Mouse (Mus musculus): ENCODE data around the gene Stpg3. TPM values are rescaled to one million over a fixed set of nuclear protein-coding genes. Genes with fewer than 3 reads are reported as not detected.

Stpg3 gene
- total RNA-seq, 2 experiments from 2014 or later = not detected

DNA sequence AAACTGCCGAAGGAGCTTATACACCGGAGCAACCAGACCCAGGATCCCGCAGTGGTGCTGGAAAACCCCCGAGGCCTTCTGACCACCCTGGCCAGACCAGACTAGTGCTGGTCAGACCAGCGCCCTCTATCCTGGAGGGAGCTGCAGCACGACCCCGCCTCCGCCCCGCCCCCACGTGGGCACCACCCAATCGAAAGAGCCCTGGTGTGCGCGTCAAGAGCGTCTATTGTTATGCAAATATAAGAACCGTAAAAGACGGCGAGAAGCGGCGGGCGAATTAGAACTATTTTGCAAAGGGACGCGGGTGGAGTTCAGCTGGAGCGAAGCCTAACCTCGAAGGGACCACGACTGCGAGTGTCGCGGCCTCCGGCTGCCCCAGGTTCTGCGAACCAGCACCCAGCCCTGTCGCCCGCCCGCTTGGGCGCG, 33.9 kb downstream of the Stpg3 start, which contains the start of gene Nrarp:
Gene Nrarp, plus strand, starts transcription at position 281 of the 426 bp plus-strand sequence.
- peak; percentile 86 for DNase-seq (ENCODE audit: low spot score)

DNA sequence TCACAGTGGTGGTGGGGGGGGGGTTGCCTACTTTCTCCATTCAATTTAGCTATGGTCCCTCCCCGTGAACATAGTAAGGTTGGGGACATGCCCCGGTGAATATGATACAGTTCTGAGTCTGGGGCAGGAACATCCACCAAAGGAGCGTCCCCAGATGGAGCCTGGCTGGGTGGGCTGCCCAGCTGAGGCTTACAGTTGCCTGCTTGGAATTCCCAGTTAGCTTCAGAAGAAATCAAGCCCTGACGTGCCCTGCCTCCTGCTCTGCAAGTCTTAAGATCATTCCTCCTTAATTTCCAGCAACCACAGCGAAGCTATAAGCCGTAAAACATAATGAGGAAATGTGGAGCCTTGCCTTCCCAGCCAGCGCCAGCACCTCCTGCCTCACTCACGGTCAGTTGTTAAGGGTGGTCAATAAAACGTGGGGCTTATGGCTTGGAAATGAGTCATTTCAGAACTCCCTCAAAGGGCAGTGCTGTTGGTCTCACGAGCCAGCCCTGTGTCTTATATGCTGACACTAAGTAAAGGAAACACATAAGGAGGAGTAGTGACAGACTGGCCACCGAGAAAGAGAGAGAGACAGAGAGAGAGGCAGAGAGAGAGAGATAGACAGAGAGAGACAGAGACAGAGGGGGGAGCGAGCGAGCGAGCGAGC, 34.7 kb downstream of the Stpg3 start:
- no peak for DNase-seq (ENCODE audit: low spot score)

DNA sequence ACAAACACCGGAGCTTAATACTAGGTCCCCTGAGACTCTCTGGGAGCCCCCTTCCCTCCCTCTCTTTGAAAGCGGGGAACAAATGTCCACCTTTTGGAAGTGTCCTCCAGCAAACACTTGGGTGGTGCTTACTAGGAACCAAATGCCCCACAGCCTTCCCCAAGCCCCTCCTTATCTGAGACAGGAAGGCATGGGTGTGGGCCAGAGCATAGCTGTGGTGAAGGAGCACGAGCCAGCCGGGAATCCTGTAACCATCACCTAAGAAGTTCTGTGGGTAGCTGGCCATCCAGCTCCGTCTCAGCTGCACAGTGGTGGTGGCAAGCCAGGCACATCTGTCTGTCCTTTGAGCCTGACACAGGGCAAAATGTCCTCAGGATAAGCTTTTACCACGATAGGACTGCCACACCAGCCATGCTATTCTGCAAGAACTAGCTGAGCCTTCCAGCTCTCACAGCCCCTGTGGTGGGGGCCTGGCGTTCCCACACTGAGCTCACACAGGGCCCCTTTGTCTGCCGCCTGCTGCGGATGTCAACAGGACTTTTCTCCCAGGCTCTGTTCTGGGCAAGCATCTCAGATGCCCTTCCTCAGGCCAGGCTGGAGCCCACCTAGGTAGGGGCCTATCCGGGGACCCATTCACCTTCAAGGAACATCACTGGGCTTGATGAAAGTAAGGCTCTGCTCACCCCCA, 36.0 kb downstream of the Stpg3 start:
- no peak for DNase-seq (ENCODE audit: low spot score)

DNA sequence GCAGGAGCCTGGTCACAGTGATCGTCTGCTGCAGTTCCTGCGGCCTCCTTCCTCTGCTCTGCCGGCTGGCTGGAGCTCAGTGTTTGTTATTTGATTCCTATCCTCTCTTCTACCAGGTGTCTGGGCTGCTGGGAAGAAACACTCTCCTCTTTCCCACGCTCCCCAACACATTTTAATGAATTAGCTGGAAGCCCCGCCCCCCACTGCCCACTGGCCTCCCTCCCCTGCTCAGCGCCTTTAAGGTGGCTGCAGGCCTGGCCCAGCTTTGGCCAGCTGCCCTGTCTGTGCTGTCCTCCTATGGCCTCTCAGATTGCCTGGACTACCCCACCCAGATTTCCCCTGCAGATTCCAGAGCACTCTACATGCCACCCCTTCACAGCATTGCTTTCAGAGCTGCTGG, 36.8 kb downstream of the Stpg3 start:
- DNase-seq (ENCODE audit: low spot score) = no peak

DNA sequence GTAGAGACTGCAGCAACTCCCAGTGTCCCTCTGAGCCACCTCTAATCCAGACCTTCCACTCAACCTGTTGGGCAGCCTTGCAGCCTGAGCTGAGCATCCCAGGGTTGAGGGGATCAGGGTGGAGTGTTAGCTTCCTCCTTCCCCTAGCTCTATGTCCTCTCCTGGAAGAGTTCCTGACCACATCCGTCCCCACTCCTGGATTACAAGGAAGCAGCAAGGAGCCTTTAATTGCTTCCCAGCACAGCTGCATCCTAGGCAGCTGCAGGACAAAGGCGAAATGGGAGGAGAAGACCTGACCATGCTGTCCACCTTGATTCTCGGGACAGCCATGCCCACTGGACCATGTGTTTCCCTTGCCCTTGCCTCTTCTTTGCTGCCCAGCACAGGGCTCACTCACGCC, 37.4 kb downstream of the Stpg3 start:
- DNase-seq (ENCODE audit: low spot score) = no peak

DNA sequence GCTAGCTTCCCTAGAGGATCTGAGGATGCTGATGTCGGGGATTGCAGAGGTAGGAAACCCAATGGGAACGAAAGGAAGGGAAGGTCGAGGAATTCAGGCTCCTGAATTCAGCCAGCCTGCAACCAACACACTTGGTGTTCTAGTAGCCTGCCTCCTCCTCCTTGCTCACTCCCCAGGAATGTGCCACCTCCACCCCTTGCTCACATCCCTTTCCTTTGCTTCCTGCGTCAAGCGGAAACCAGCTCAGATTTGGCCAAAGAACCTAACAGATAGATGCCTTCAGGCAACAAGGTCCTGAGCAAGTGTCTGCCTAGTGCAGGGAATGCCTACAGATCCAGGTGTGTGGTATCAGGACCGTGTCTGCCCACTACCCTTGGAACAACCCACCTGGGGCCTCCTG, 37.9 kb downstream of the Stpg3 start:
- no peak for DNase-seq (ENCODE audit: low spot score)

DNA sequence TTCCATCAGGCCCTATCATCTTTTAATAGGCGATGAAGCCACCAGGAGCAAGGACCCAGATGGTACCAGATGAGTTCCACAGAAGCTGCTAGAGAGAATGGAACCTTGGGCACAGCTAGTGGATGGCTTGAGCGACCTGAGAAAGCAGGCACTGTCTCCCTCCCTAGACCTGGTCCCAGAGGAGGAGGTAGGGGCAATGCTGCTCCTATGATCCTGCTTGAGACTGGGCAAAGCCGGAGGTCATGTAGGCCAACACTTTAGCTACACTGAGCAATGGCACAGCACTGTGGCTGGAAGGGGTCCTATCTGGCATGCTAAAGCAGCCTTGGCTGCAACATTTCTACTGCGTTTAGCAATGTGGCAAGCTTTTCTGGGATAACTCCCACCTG, 38.8 kb downstream of the Stpg3 start:
- DNase-seq (ENCODE audit: low spot score) = no peak

DNA sequence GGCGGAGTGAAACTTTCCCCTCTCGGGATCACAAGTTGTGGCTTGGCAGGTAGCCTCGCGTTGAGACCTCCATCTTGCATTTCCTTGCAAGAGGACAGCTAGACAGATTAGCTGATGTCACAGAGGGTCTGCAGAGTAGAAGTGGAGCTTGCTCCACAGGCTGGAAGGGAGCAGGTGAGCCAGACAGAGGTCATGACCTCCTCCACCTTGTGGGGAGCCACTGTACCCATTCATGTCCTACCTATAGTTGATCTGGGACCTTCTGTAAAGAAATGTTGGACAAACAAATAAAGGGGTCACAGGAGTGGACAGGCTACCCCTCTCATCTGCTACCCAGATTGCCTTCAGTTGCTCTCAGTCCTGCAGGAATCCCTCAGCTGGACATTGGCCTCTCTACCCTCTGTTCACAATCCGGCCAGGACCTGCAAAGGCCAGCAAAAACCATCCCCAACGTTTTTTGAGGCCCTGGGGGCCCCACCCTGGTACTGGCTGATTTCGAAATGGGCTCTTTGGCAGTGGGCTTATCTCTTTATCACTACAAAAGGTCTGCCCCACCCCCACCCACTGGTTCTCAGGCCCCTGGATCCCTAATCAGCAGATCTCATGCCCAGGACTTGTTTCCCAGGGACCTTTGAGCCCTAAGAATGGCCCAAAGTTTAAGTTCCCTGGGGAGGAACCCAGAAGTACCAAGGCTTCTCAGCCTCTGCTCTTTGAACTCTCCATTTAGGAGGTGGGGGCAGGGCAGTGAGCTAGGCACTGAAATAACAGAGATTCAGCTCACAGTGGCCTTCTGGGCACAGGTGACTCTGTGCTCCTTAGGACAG, 39.4 kb downstream of the Stpg3 start:
- DNase-seq (ENCODE audit: low spot score) = no peak

DNA sequence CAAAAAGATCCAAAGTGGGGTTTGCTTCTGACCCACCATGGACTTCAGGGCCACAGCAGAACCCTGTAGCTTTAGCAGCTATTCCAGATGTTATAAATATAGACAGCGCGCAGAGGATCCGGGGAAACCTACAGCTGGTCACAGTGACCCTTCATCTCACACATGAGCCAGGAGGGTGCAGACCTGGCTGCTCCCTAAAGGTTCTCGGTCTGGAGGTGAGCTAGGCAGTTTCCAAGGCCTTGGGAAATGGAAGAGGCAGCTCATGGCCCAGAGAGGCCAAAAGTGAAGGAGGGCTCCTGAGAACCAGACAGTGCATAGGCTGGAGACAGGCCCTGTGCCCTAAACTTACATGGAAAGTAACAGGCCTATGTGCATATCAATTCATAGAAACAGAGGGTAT, 40.6 kb downstream of the Stpg3 start:
- no peak for DNase-seq (ENCODE audit: low spot score)

DNA sequence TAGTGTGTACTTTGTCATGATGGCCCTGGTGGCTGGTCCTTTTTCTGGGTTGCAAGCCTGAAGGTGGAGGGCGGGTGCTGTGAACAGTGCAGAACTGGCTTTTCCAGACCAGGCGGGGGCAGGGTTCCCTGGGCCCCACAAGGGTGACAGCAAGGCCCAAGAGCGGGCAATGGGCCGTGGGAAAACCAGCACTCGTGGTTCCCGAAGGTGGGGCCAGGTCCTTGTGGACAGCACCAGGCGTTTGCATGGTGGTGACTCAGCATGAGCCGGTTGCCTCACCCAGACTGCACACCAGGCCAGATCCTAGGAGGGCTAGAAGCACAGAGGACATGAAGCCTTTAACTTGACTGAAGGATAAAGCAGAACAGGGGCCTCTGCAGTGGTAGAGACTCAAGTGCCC, 41.8 kb downstream of the Stpg3 start:
- DNase-seq (ENCODE audit: low spot score) = no peak

DNA sequence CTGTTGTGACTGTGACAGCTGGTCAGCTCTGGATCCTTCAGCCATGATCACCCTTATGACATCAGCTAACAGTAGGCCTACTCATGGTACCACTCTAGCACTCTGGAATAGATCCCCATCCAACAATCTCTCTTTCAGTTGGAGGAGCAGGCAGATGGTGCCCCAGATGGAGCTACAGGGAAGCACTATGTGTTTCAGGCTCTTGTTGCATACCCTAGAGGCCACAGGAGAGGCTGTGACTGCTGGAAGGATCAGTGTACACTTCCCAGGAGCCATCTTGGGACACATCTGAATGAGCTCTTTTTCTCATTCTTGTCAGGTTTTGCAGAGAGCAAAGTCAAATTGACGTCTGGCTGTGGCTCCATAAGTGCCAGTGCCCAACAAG, 42.7 kb downstream of the Stpg3 start:
- DNase-seq (ENCODE audit: low spot score) = no peak

DNA sequence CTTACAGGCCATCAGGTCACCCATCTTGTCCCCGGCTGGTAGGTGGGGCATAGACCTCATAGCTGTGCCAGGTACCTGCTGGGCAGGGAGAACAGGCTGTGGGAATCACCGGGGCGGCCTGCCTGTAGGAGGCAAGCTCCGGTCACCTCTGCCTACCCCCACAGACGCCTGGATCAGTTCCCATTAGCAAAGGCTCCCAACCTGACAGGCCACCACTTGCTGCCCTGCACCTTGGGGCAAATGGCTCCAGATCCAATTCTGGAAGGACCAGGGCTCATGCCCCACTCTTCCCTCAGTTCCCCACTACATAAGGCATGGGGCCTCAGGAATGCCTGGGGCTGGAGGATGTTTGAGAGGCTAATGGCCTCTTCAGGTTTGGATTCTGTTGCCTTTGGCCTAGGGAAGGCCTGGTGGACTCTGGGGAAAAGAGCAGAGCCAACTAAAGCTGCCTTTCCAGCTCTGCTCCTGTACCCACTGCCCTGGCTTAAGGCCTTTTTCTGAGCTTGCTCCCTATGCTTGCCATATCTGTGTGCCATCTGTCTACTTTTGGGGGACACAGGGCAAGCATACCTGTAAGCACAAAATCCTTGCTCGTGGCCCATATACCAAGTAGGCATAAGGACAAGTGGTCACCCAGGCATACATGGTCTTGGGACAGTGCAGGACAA, 43.2 kb downstream of the Stpg3 start:
- no peak for DNase-seq (ENCODE audit: low spot score)

DNA sequence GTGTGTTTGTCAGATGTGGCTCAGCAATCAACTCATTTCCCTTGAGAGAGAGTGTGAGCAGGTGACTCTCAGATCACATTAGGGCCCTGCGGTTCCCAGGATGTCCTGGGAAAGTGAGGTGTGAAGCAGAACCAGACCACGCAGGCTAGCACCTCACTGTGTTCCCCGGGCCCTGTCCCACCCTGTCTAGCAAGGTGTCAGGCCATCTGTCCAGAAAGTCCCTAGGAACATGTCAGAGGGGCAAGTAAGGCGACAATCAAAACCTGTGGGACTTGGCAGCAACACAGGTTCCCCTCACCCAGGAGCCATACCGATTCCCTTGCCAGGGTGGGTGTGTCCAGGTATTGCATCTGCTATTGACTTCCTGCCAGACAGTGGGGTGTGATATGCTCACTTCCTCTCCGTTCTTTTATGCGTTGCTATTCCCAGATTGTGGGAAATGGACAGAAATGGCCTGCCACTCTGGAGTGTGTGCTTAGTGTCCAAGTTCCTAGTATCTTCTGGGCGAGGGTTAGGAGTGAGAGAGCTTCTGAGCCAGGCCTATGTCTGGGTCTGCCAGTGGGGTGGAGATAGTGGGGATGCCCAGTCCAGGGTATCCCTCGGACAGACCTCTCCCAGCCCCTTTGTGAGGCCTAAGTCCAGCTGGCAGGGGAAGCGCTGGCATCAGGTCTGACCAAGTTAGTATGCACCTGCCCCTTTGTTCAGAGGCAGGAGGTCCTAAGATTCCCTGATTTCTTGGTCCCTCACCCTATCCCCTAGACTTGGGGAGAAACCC, 43.9 kb downstream of the Stpg3 start:
- no peak for DNase-seq (ENCODE audit: low spot score)

DNA sequence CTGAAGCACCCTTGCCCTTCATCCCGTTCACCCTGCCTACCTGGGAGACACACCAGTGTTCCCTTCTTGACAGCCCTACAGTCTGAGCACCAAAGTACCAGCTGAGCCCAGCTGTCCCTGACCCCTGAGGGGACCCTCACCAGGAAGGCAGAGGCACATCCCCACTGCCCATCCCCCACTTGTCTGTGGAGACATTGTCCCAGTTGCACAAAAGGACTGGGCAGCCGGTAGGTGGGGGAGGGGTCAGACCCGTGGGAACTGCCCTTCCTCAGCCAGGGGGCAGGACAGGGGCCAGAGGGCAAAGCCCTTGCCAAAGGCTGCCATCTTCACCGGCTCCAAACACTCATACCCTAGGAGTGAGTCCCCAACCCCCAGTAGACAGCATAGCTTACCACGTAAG, 44.7 kb downstream of the Stpg3 start:
- no peak for DNase-seq (ENCODE audit: low spot score)

DNA sequence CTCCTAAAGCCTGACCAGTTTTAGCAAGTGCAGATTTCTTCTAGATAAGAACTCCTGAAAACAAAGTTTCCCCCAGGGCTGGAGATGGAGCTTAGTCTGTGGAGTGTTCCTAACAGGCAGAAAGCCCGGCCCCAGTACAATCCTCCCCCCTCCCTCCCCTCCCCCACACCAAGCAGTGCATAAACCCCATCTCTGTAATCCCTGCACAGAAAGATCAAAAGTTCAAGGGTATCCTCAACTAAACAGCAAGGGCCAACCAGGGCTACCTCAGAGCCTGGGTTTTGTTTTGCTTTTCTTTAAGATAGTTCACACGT, 45.8 kb downstream of the Stpg3 start:
- no peak for DNase-seq (ENCODE audit: low spot score)

DNA sequence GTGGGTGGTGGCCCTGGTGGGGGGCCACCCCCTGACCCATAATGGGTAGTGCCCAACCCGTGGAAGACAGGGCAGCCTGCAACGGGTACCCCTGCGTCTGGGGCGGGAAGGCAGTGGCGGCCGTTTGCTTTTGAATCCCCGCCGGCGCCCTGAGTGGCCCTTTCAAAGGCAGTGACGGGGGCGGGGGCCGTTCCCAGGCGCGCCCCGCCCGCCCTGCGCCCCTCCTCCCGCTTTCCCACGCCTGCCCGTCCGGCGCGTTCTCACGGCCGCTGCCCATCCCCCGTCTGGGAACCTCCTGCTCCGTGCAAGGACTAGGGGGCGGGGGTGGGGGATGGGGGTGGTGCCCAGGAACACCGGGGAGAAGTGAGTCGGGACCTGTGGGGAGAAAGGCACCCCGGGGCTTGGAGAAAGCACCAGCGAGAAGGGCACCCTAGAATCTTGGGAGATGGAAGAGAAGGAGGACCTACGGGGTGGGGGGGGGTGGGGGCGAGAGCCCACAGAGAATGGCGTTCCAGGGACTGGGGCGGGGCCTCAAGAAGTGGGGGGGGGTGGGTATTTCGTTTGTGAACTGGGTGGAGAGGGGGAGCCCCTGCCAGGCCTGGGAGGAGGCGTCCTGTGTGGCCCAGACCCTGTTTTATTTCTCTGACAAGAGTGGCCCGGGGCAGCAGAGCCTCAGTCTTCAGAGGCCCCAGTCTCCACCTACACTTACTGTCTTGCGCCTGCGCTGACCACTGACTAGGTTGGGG, 46.3 kb downstream of the Stpg3 start:
- no peak for DNase-seq (ENCODE audit: low spot score)

DNA sequence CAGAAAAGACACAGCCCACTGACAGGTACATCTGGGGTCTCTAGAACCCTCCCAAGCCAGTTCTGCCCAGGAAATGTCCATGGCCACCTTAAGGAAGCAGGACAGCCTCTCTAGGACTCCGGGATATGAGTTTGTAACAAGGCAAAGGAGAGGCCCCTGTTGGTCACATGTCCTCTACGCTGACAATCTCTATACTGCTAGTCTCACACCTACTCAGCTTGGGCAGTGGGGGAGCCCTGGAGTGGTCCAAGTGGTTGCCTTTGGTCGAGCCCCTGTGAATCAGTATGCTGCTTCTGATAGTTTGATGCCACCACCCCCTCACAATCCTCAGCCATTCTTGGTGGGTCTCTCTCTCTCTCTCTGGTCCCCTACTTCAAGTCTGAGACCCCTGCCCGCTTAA, 47.0 kb downstream of the Stpg3 start:
- DNase-seq (ENCODE audit: low spot score) = no peak
